Mouse (Mus musculus): ENCODE measurements around the gene Plk5.

GRCm38 (mm10) chr10:80374063-80374462 lies 17.8 kb downstream of the Plk5 start:
- TF ChIP-seq CTCF (IDR thresholded peaks at IDR 0.05; ENCODE audit: low read depth) = peak; percentile 84
- TF ChIP-seq EP300 (IDR thresholded peaks at IDR 0.05; ENCODE audit: low read depth) = no peak
